Mouse (Mus musculus): Measurements from ENCODE around the gene 0610012G03Rik. TPM values are rescaled to one million over a fixed set of nuclear protein-coding genes. Genes with fewer than 3 reads are reported as not detected.
"Not testable (repeated sequence)": the region's sequence is repeated elsewhere in the genome, so short reads cannot be mapped to it uniquely, and the experiment has no call there.

0610012G03Rik gene
- polyA plus RNA-seq (2016; fragmentation: Nextera tagmentation; extraction: Ambion mirVana), result 79.7 and 91.9 TPM in 2 replicates

GRCm38 (mm10) chr16:31948345-31948774 is at the start of gene 0610012G03Rik, which contains the start of gene Ncbp2:
Gene 0610012G03Rik (minus strand): TSS chr16:31948494.
Gene Ncbp2 (plus strand): TSS chr16:31948513.
- H3K4me1 ChIP-seq, result peaks cover 33% of the 10 kb centered on the region
- H3K27me3 ChIP-seq, result no peaks in the 10 kb centered on the region
- no peaks in the 10 kb centered on the region for H3K9me3 ChIP-seq
- H3K27ac ChIP-seq, result peak within 1 kb of the TSS; percentile 92
- peak within 1 kb of the TSS; percentile 89 for H3K9ac ChIP-seq
- H3K36me3 ChIP-seq (replicated peaks), result peaks cover 19% of the 10 kb centered on the region
- peak within 1 kb of the TSS; percentile 73 for H3K4me2 ChIP-seq
- H3K4me3 ChIP-seq (replicated peaks), result peak within 1 kb of the TSS; percentile 94
- ATAC-seq (ENCODE audit: low FRiP score), result peak; percentile 93
- WGBS, result under 1% methylated on average over 53 of the region's 55 CpGs

GRCm38 (mm10) chr16:31996371-31996770 is 48.1 kb upstream of the 0610012G03Rik start:
- 81% methylated on average over 5 of the region's 5 CpGs for WGBS
- H3K4me2 ChIP-seq, result no peak overlapping the region
- H3K9me3 ChIP-seq, result no peaks in the 10 kb centered on the region
- H3K36me3 ChIP-seq (replicated peaks), result peaks cover 18% of the 10 kb centered on the region
- peaks cover 4% of the 10 kb centered on the region for H3K4me1 ChIP-seq
- H3K9ac ChIP-seq, result no peak overlapping the region
- H3K27me3 ChIP-seq, result no peaks in the 10 kb centered on the region
- ATAC-seq (ENCODE audit: low FRiP score), result no peak
- no peak overlapping the region for H3K27ac ChIP-seq
- no peak overlapping the region for H3K4me3 ChIP-seq (replicated peaks)

- no peak for ATAC-seq (ENCODE audit: low FRiP score)
Measured at GRCm38 (mm10) chr16:31993946-31994345, 45.7 kb upstream of the 0610012G03Rik start.

GRCm38 (mm10) chr16:31993195-31993594 is 44.9 kb upstream of the 0610012G03Rik start:
- H3K27ac ChIP-seq, result no peak overlapping the region
- WGBS, result 94% methylated on average over 4 of the region's 4 CpGs
- H3K36me3 ChIP-seq (replicated peaks), result peaks cover 35% of the 10 kb centered on the region
- H3K4me3 ChIP-seq (replicated peaks), result no peak overlapping the region
- H3K9ac ChIP-seq, result no peak overlapping the region
- ATAC-seq (ENCODE audit: low FRiP score), result no peak
- no peak overlapping the region for H3K4me2 ChIP-seq
- H3K4me1 ChIP-seq, result no peaks in the 10 kb centered on the region
- no peaks in the 10 kb centered on the region for H3K9me3 ChIP-seq
- no peaks in the 10 kb centered on the region for H3K27me3 ChIP-seq

More at GRCm38 (mm10) chr16:31993946-31994345, 45.7 kb upstream of the 0610012G03Rik start:
- Histone ChIP-seq H3K27ac (no peak overlapping the region), H3K9me3 (no peaks in the 10 kb centered on the region), H3K9ac (no peak overlapping the region), H3K36me3 (replicated peaks) (peaks cover 30% of the 10 kb centered on the region), H3K4me3 (replicated peaks) (no peak overlapping the region), H3K27me3 (no peaks in the 10 kb centered on the region), H3K4me1 (no peaks in the 10 kb centered on the region), H3K4me2 (no peak overlapping the region)

- no peak for ATAC-seq (ENCODE audit: low FRiP score)
- no peak overlapping the region for H3K9ac ChIP-seq
- H3K4me3 ChIP-seq (replicated peaks), result no peak overlapping the region
- no peaks in the 10 kb centered on the region for H3K27me3 ChIP-seq
- 54% methylated on average over 1 of the region's 1 CpGs for WGBS
- H3K36me3 ChIP-seq (replicated peaks), result peaks cover 42% of the 10 kb centered on the region
- no peaks in the 10 kb centered on the region for H3K9me3 ChIP-seq
- no peaks in the 10 kb centered on the region for H3K4me1 ChIP-seq
- no peak overlapping the region for H3K4me2 ChIP-seq
- no peak overlapping the region for H3K27ac ChIP-seq
Measured at GRCm38 (mm10) chr16:31992039-31992438, 43.7 kb upstream of the 0610012G03Rik start.

GRCm38 (mm10) chr16:31980946-31981345 is 32.7 kb upstream of the 0610012G03Rik start:
- H3K27me3 ChIP-seq, result no peaks in the 10 kb centered on the region
- 79% methylated on average over 5 of the region's 5 CpGs for WGBS
- ATAC-seq (ENCODE audit: low FRiP score), result no peak
- peaks cover 43% of the 10 kb centered on the region for H3K36me3 ChIP-seq (replicated peaks)
- H3K4me1 ChIP-seq, result no peaks in the 10 kb centered on the region
- no peaks in the 10 kb centered on the region for H3K9me3 ChIP-seq
- no peak overlapping the region for H3K9ac ChIP-seq
- no peak overlapping the region for H3K4me2 ChIP-seq
- no peak overlapping the region for H3K4me3 ChIP-seq (replicated peaks)
- H3K27ac ChIP-seq, result no peak overlapping the region

- no peak overlapping the region for H3K27ac ChIP-seq
- H3K27me3 ChIP-seq, result no peaks in the 10 kb centered on the region
- peaks cover 43% of the 10 kb centered on the region for H3K36me3 ChIP-seq (replicated peaks)
- no peaks in the 10 kb centered on the region for H3K4me1 ChIP-seq
- 97% methylated on average over 3 of the region's 3 CpGs for WGBS
- no peaks in the 10 kb centered on the region for H3K9me3 ChIP-seq
- H3K4me2 ChIP-seq, result no peak overlapping the region
- no peak for ATAC-seq (ENCODE audit: low FRiP score)
- H3K4me3 ChIP-seq (replicated peaks), result no peak overlapping the region
- H3K9ac ChIP-seq, result no peak overlapping the region; the same call in 1 of the 2 replicates
Measured at GRCm38 (mm10) chr16:31979501-31979900, 31.2 kb upstream of the 0610012G03Rik start.

- Histone ChIP-seq H3K4me3 (replicated peaks) (no peak overlapping the region), H3K36me3 (replicated peaks) (peaks cover 54% of the 10 kb centered on the region), H3K4me2 (no peak overlapping the region), H3K27ac (no peak overlapping the region), H3K9ac (no peak overlapping the region), H3K27me3 (no peaks in the 10 kb centered on the region), H3K4me1 (no peaks in the 10 kb centered on the region), H3K9me3 (no peaks in the 10 kb centered on the region)
- ATAC-seq (ENCODE audit: low FRiP score), result no peak
- 89% methylated on average over 4 of the region's 4 CpGs for WGBS
Measured at GRCm38 (mm10) chr16:31975258-31975657, 27.0 kb upstream of the 0610012G03Rik start.

- no peak for ATAC-seq (ENCODE audit: low FRiP score)
- Histone ChIP-seq H3K27ac (no peak overlapping the region), H3K27me3 (no peaks in the 10 kb centered on the region), H3K4me3 (replicated peaks) (no peak overlapping the region), H3K4me1 (no peaks in the 10 kb centered on the region), H3K4me2 (no peak overlapping the region), H3K9me3 (no peaks in the 10 kb centered on the region), H3K9ac (no peak overlapping the region), H3K36me3 (replicated peaks) (peaks cover 73% of the 10 kb centered on the region)
- 85% methylated on average over 7 of the region's 7 CpGs for WGBS
Measured at GRCm38 (mm10) chr16:31963224-31963623, 14.9 kb upstream of the 0610012G03Rik start.

GRCm38 (mm10) chr16:31947901-31948316 is 385 bp downstream of the 0610012G03Rik start:
- no peaks in the 10 kb centered on the region for H3K27me3 ChIP-seq
- peak overlapping the region; percentile 92 for H3K27ac ChIP-seq
- ATAC-seq (ENCODE audit: low FRiP score), result no peak; the same call in none of the 2 replicates
- H3K4me1 ChIP-seq, result peaks cover 33% of the 10 kb centered on the region
- WGBS, result under 1% methylated on average over 38 of the region's 38 CpGs
- peaks cover 19% of the 10 kb centered on the region for H3K36me3 ChIP-seq (replicated peaks)
- H3K9me3 ChIP-seq, result no peaks in the 10 kb centered on the region
- H3K9ac ChIP-seq, result peak overlapping the region; percentile 89
- H3K4me3 ChIP-seq (replicated peaks), result peak overlapping the region; percentile 94
- peak overlapping the region; percentile 73 for H3K4me2 ChIP-seq

GRCm38 (mm10) chr16:31947333-31947732 is 961 bp downstream of the 0610012G03Rik start:
- Histone ChIP-seq H3K36me3 (replicated peaks) (peaks cover 19% of the 10 kb centered on the region), H3K27me3 (no peaks in the 10 kb centered on the region), H3K27ac (no peak overlapping the region), H3K9ac (peak overlapping the region; percentile 89), H3K4me1 (peaks cover 33% of the 10 kb centered on the region), H3K4me2 (peak overlapping the region; percentile 73), H3K9me3 (no peaks in the 10 kb centered on the region), H3K4me3 (replicated peaks) (peak overlapping the region; percentile 94)
- WGBS, result 38% methylated on average over 8 of the region's 8 CpGs
- no peak for ATAC-seq (ENCODE audit: low FRiP score)

GRCm38 (mm10) chr16:31945986-31946385 is 2.3 kb downstream of the 0610012G03Rik start:
- WGBS, result 91% methylated on average over 6 of the region's 6 CpGs
- not testable (repeated sequence) for H3K27ac ChIP-seq; H3K4me3 ChIP-seq (replicated peaks); H3K4me2 ChIP-seq; ATAC-seq (ENCODE audit: low FRiP score); H3K27me3 ChIP-seq; H3K9ac ChIP-seq; H3K9me3 ChIP-seq
- peaks cover 11% of the 10 kb centered on the region; the same call in 1 of the 2 replicates for H3K36me3 ChIP-seq (replicated peaks)
- peaks cover 33% of the 10 kb centered on the region for H3K4me1 ChIP-seq

GRCm38 (mm10) chr16:31945372-31945771 is 2.9 kb downstream of the 0610012G03Rik start:
- 0 out of 2 replicates have a peak, but pooled peaks cover 5% of the 10 kb centered on the region for H3K36me3 ChIP-seq (replicated peaks)
- H3K9me3 ChIP-seq, result no peaks in the 10 kb centered on the region
- H3K4me3 ChIP-seq (replicated peaks), result no peak overlapping the region
- H3K27me3 ChIP-seq, result no peaks in the 10 kb centered on the region
- no peak for ATAC-seq (ENCODE audit: low FRiP score)
- H3K4me1 ChIP-seq, result peaks cover 33% of the 10 kb centered on the region
- no peak overlapping the region for H3K27ac ChIP-seq
- WGBS, result 92% methylated on average over 6 of the region's 6 CpGs
- H3K9ac ChIP-seq, result no peak overlapping the region
- no peak overlapping the region for H3K4me2 ChIP-seq
